Mouse (Mus musculus): Measurements from ENCODE around the gene Otulinl.
"Not testable (repeated sequence)": the region's sequence is repeated elsewhere in the genome, so short reads cannot be mapped to it uniquely, and the experiment has no call there.

Gene Otulinl

GRCm38 (mm10) chr15:27681419-27682187 lies at the start of gene Otulinl:
Gene Otulinl, minus strand, starts transcription at chr15:27681579.
- peak; percentile 95 for DNase-seq (ENCODE audit: low spot score)

GRCm38 (mm10) chr15:27726228-27726627 lies 44.8 kb upstream of the Otulinl start:
- DNase-seq (ENCODE audit: low spot score): no peak

DNA sequence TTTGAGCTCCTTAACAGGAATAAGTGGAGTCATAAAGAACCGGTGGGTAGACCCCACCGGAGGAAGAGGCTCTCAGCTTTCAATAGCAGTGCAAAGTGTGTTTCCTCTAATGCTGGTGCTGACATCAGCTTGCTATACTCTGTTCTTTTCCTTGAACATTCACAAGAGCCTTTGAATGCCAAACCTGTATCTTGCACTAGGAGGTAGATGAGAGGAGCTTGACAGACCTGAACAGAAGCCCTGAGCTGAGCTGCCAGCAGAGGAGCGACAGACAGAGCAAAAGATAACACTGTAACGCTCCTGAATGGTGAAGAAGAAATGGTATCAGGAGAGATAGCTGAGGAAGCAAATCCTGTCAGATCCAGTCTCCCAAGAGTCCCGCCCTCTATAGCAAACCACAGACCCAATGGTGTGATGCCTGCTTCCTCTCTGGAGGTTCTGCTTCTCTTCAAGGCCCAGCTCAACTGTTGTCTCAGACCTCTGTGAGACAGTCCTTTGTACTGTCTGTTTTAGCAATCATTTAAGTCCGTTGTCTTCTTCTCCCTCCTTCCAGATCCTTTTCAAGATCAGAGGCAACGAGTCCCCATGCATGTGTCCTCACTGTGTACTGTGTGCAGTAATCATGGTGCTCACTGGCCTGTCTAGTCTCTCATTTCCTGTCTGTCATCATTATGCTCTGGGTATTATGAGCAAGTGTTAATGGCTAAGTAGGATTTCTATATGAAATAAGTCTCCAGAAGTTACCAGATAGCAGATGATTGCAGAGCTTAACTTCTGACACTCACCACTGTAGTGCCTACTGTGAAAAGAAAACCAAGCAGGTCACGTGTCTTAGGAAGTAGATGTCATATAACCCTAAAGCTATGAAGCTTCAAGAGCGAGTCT lies 43.7 kb upstream of the Otulinl start:
- DNase-seq (ENCODE audit: low spot score): no peak

DNA sequence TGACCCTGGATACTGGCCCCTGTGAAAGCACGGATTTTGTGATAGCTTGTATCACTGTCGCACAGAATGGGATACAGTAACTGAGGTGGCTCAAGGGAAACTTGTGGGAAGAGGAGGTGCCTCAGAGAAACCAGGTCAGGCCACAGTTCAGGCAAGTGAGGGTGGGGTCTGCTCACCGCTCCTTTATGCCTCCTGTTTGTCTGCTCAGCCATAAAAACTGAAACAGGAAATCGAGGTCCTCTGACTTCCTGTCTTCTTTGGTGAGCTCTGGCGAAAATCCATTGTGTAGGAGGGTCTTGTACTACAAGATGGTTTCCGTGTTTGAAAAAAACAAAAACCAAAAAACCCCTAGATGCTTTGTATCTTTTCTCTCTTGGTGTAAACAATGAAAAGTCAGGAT lies 42.9 kb upstream of the Otulinl start:
- DNase-seq (ENCODE audit: low spot score): no peak

DNA sequence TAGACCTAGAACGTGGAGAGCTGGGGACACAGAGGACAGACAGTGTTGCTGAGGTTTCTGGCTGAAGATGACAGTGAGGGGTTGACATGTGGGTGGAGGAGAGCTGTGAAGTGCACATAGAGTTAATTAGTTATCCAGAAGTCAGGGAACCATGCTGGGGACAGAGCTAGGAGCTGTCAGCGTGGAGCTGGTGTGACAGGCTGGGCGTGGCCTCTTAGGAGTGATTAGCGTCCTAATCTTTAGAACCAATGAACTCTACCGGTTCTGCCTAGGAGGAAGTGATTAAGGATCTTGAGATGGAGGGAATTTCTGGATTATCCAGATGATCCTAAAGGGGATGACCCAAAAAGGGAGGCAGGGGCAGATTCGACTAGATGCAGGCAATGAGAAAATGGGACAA lies 42.4 kb upstream of the Otulinl start:
- no peak for DNase-seq (ENCODE audit: low spot score)

DNA sequence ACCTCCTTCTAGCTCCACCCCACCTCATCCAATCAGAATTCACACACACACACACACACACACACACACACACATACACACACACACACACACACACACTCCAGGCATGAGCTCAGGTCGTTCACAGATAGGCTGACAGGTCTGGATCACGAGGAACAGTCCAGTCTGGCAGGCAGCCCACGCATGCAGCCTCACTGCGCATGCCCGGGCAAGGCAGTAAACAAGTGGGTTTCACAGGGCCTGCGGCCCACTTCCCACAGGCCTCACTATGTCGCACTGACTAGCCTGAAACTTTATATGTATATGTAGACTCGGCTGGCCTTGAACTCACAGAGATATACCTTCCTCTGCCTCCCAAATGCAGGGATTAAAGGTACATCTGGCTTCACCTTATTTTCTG lies 38.9 kb upstream of the Otulinl start:
- not testable (repeated sequence) for DNase-seq (ENCODE audit: low spot score)

- DNase-seq (ENCODE audit: low spot score): no peak
Observed at GRCm38 (mm10) chr15:27718668-27719067, 37.3 kb upstream of the Otulinl start.

DNA sequence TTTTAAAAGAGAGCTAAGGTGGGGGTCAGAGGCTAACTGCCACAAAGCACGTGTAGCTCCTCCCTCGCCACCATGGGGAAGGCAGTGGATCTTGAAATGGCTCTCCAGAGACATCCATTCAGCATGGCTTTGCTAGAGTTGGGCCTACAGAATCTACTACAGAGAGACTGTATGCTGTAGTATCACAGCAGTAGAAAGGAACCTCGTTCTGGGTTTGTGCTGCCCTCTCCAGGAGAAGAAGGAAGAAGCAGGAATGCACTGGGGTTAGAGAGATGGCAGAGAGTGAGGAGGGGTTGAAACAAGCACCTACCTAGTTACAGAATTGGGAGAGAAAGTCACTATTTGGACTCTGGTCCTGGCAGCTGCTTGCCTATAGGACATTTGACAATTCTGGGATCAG lies 34.0 kb upstream of the Otulinl start:
- peak; percentile 51 for DNase-seq (ENCODE audit: low spot score)

DNA sequence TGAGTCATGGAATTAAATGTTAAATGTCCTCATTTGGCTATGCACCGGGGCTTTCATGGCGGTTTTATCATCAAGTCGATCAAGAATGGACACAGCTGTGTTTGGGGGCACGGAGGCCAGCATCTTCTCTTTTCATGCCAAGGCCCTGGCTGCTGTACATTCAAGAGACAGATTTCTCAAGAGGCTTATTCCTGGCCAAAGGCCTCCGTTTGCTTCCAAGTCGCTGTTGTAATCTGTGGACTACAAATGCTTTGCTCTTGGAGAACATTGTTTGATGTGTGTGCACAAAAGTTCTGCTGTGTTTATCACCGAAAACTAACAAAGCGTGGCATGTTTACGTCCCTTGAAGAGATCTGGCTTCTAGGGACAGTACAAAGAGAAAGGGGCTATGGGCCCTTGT lies 29.3 kb upstream of the Otulinl start:
- no peak for DNase-seq (ENCODE audit: low spot score)

DNA sequence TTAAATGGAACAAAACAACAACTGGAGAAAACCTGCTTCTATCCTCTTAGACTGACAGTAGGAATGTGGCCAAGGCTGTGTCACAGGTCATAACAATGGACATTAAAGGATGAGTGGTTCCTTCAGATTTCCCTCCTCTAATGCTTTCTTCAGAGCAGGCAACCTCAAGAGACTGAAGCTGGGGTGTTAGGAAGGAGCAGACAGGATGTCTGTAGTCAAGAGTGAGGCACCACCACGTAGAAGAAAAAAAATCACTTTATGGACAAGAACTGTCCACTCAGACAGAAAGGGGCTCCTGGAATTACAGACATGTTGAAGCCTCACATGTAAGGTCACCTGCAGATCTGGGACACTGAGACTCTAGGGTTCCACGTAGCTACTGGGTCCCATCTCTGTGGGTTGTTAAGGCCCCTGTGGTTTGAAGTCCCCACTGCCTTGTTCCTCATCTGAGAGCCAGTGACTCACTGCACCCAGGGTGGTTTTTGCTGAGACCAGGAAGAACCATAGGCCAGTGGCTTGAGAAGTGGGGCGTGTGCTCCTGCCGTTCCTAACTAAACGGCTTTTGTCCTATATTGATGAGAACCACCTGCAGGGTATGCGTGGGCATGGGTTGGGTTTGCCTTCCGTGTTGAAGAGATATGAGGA lies 27.7 kb upstream of the Otulinl start:
- DNase-seq (ENCODE audit: low spot score): no peak

DNA sequence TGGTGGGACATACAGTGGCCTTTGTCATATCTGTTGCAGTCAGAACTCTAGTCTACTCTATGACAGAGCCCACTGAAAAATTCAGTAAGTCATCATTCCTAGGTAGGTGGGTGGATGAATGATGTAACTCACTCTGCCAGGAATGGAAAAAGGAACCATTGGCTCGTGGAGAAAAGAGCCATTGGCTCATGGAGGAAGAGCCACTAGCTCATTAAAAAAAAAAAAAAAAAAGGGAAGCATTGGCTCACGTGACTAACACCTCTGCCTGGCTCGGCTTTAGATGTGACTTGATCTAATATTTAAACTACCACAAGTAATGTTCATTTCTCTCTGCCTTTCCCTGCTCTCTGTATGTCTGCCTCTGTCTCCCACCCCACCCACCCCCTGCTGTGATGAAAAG lies 27.1 kb upstream of the Otulinl start:
- DNase-seq (ENCODE audit: low spot score): no peak

DNA sequence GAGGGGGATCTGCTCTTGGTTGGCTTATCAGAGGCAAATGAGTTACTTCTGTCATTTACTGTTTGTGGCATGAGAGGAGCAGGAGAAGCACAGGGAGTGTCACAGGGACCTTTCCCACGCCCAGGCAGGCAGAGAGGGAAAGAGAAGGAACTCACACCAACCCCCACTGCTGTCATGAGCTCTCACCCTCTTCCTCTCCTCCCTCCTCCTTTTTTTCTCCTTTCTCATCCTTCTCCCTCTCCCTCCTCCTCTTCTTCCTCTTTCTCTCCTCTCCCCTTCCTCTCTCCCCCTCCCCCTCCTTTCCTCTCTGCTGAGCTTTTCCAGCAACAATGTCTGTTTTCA lies 21.6 kb upstream of the Otulinl start:
- no peak for DNase-seq (ENCODE audit: low spot score)

DNA sequence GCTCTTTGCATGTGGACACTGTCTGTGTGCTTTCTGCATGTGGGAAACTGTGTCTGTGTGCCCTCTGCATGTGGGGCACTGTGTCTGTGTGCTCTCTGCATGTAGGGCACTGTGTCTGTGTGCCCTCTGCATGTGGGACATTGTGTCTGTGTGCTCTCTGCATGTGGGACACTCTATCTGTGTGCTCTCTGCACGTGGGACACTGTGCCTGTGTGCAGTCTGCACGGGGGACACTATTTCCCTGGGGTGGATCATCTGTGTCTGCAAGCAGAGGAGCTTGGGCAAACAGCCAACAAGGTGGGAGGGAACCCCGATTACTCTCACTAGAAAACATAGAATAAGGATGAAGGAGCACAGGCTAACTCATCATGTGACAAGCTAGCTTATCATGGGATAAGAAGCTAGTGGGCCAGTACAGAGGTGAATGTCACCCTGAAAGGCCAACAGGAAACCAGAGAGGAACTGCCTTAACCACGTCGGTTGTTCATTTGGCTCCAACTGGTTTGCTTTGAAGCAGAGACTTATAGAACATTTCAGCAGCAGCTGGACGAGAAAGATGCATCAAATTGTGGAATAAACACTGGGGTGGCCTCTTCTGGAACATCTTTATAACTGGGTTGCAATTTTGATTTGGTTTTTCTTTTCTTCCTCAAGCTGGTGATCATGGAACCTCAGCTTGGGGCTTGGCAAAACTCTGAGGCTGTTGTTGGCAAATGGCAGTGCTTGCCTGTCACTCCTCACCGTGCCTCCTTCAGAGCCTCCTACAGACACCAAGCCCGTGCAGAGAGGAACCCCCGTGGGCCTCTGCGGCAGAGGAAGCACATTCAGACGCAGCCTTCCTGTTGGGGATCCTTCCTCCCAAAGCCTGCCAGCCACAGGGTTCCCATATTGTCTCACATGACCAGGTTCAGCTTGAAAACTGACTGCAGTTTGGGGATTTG lies 20.9 kb upstream of the Otulinl start:
- no peak for DNase-seq (ENCODE audit: low spot score)

DNA sequence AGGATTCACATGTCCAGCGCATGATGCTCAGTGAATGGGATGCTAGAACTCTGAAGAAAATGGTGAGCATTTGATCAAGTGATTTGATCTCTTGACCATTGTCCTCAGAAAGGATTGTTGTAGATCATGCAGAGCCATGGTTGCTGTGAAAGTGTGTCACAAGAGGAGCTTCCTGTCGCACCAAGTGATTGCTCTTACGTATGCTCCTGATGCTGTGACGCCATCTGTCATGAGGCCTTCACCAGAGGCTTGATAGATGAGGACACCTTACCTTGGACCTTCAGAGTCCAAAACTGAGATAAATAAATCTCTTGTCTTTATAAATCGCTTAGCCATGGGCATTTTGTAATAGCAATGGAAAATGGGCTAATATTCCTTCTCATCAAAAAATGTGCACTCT lies 16.3 kb upstream of the Otulinl start:
- no peak for DNase-seq (ENCODE audit: low spot score)

DNA sequence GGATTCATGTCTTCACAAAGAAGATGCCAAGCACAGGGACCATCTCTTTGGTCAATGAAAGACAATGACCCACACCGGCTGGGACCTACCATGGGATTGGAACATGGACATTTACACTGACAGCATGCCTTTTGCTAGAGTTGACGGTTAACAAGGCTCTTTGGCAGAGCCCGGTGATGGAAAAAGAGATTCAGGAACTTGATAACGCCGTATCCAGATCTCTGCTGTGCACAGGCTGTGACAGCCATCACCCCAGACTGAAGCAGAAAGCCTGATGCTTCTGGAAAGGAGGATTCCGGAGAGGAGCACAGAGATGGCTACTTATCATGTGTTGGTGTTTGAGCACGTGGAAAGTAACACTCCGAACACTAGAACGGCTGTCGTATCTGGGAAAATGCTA lies 11.9 kb upstream of the Otulinl start:
- no peak for DNase-seq (ENCODE audit: low spot score)

DNA sequence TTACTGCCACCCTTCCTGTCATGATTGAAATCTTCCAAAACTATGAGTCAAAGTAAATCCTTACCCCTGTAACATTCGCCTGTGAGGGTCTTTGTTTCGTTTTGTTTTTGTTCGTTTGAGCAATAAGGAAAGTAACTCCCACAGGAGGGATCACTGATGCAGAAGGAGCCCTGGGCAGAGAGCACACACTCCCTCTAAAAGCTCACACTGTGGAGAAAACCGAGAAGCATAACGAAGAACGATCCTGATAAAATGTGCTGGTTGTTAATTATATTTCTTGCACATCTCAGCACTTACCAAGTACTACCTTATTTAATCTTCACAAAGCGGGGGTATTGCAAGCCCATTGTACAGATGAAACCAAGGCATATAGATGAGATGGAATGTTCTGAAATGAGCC lies 10.8 kb upstream of the Otulinl start:
- DNase-seq (ENCODE audit: low spot score): no peak

DNA sequence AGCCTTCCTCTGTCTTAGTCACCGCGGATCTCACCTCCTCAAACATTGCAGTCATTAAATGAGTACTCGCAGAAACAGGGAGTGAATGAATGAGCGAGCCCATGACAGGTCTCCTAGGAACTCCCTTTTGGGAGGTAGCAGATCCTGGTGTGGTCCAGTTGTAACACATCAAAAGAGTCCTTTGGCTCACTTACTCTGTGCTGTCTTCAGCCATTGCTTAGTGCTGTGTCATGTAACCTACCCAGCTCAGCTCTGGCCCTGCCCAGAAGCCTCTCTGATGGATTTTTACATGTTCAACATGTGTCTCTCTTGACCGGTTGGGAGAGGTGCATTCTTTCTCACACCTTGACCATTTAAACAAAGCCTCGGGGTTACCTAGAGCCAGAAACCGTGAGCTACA lies 9.8 kb upstream of the Otulinl start:
- DNase-seq (ENCODE audit: low spot score): no peak

DNA sequence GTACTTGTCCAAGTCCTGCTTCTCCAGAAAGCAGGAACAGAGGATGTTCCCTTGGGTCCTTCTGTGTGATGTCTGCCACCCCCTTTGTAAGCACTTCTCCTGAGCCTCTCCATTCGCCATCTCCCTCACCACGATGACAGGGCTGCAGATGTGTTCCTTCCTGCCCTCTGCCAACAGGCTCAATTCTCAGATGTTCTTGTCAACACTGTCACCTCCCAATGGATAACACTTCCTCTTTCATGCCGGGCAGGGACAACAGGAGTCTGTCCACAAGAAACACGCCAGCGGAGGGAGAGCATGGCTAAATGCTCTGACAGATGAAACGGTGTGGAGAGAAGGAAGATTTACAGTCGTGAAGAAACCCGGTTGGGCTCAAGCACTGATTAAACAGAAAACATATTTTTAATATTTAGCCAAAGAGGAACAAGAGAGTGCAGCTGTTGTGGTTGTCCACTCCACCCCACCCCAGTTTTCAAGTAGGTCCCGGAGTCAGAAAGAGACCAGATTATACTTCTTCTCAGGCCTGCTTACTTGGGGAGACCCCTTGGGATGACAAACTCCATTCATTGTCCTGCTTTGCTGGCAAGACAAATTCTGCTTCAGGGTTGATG lies 6.8 kb upstream of the Otulinl start:
- DNase-seq (ENCODE audit: low spot score): no peak

DNA sequence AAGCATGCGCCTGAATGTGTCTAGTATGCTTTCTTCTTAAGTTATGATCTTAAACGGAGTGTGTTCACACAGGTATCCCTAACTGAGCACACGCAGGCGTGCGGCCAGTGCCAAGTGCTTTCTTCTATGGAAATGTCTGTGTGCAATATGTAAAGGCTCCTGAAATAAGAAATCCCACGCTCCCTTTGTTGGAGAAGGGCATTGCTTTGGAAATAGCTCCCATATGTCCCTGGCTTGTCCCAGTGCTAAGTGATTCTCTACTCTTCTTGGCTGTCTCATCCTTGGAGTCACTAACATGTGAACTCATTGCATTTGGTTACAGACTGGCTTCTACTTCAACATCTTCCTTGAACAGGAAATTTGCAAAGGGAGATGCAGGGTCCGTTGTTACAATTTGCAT lies 3.4 kb upstream of the Otulinl start:
- no peak for DNase-seq (ENCODE audit: low spot score)

GRCm38 (mm10) chr15:27683206-27683605 lies 1.8 kb upstream of the Otulinl start:
- DNase-seq (ENCODE audit: low spot score): no peak

DNA sequence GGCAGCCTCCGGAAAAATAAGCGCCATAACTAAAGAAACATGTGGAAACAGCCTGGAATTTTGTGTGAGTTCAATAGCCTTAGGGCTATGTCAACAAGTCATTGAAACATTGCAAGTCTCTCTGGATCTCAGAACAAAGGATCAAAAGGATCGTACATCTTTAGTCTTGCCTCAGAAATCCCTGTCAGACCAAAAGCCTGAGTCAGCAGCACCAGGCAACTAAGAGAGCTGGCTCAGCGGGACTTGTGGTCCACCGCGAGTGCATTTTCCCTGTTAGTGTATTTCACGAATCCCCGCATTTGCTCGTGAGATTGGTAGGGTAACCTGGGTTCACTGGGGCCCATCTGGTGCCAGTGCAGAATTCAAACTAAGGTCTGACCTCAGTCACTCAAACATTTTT lies 1.2 kb upstream of the Otulinl start:
- DNase-seq (ENCODE audit: low spot score): no peak

Data from testis, postnatal 10 days (tissue).